In genomic region chr14:31830571-31831369, GRCm38 (mm10) we compare ENCODE assay signal across 8 mouse cellular contexts. TPM values are rescaled to one million over a fixed set of nuclear protein-coding genes. Genes with fewer than 3 reads are reported as not detected.
A peak's percentile ranks its signal among the peaks of the same experiment; 100 is the strongest.
DNase-seq lines count a peak whose midpoint lies in the region; ATAC-seq and TF ChIP-seq lines count a peak whose summit lies in the region.

Gene Ankrd28, minus strand, starts transcription at chr14:31830651.

- intact Hi-C loops in heart, adult 2 months (cut with DNase I) = loop anchor here (2.0 to 5.0 kb wide), 3 partner anchors 33 to 102 kb away; no protein-coding TSS in a partner anchor

- no peak for TF ChIP-seq POLR2A in heart, adult 2 months (IDR thresholded peaks at IDR 0.05; ENCODE audit: insufficient read depth, low read depth, low read length)

- H3K4me3 ChIP-seq in embryonic facial prominence, embryonic 14.5 days (ENCODE audit: low read depth, low read length) = peak within 1 kb of the TSS; percentile 86
- H3K4me3 ChIP-seq in heart, adult 2 months = peak within 1 kb of the TSS; percentile 90
- peak within 1 kb of the TSS; percentile 90 for H3K4me3 ChIP-seq in limb, embryonic 13.5 days
- H3K4me3 ChIP-seq in midbrain, embryonic 16.5 days (ENCODE audit: low read depth, low read length) = peak within 1 kb of the TSS; percentile 90

- peak within 1 kb of the TSS; percentile 88 for H3K27ac ChIP-seq in embryonic facial prominence, embryonic 14.5 days (replicated peaks; ENCODE audit: low read depth, low read length)
- peak within 1 kb of the TSS; percentile 86 for H3K27ac ChIP-seq in heart, adult 2 months
- peak within 1 kb of the TSS; percentile 88 for H3K27ac ChIP-seq in limb, embryonic 13.5 days
- H3K27ac ChIP-seq in midbrain, embryonic 16.5 days (ENCODE audit: low read length) = peak within 1 kb of the TSS; percentile 92

- peak; percentile 99 for ATAC-seq in embryonic facial prominence, embryonic 14.5 days (ENCODE audit: low read depth)
- ATAC-seq in limb, embryonic 13.5 days (ENCODE audit: low FRiP score, low read depth) = peak; percentile 99
- peak; percentile 98 for ATAC-seq in midbrain, embryonic 16.5 days

- H3K4me2 ChIP-seq in embryonic facial prominence, embryonic 14.5 days (ENCODE audit: low read depth, low read length) = peak within 1 kb of the TSS; percentile 89
- H3K4me2 ChIP-seq in limb, embryonic 13.5 days (replicated peaks) = peak within 1 kb of the TSS; percentile 88
- peak within 1 kb of the TSS; percentile 79 for H3K4me2 ChIP-seq in midbrain, embryonic 16.5 days (ENCODE audit: low read length)

- no peaks in the 10 kb centered on the region for H3K79me2 ChIP-seq in heart, adult 2 months (replicated peaks; ENCODE audit: control insufficient read depth, insufficient read depth, low read length)

- 1% methylated on average over 53 of the region's 81 CpGs for WGBS in embryonic facial prominence, embryonic 14.5 days
- under 1% methylated on average over 67 of the region's 81 CpGs for WGBS in heart, adult 2 months
- under 1% methylated on average over 75 of the region's 81 CpGs for WGBS in limb, embryonic 13.5 days
- under 1% methylated on average over 66 of the region's 81 CpGs for WGBS in midbrain, embryonic 16.5 days

- H3K36me3 ChIP-seq in embryonic facial prominence, embryonic 14.5 days (ENCODE audit: control insufficient read depth, insufficient read depth, low read length) = no peaks in the 10 kb centered on the region
- H3K36me3 ChIP-seq in heart, adult 2 months (ENCODE audit: control insufficient read depth, insufficient read depth, low read length) = no peaks in the 10 kb centered on the region
- H3K36me3 ChIP-seq in limb, embryonic 13.5 days = no peaks in the 10 kb centered on the region
- H3K36me3 ChIP-seq in midbrain, embryonic 16.5 days (ENCODE audit: control insufficient read depth, insufficient read depth, low read length) = no peaks in the 10 kb centered on the region

- DNase-seq in 3T3-L1 (ENCODE audit: low read depth, low spot score) = peak; percentile 81
- DNase-seq in adrenal gland, postnatal 4 days (ENCODE audit: low spot score in 2 of 2) = peak; percentile 82 to 87
- DNase-seq in embryonic facial prominence, embryonic 14.5 days (ENCODE audit: low spot score) = peak; percentile 98
- peak; percentile 97 to 98 for DNase-seq in heart, adult 2 months
- peak; percentile 93 for DNase-seq in kidney, adult 8-10 months
- peak; percentile 91 to 96 for DNase-seq in spleen, postnatal 10 days (ENCODE audit: low spot score in 2 of 2)

- no peak for TF ChIP-seq EP300 in heart, adult 2 months (IDR thresholded peaks at IDR 0.05; ENCODE audit: insufficient read depth, low read depth, low read length)

- H3K9me3 ChIP-seq in embryonic facial prominence, embryonic 14.5 days (ENCODE audit: control insufficient read depth, low read length) = no peaks in the 10 kb centered on the region
- no peaks in the 10 kb centered on the region for H3K9me3 ChIP-seq in limb, embryonic 13.5 days
- no peaks in the 10 kb centered on the region for H3K9me3 ChIP-seq in midbrain, embryonic 16.5 days (replicated peaks; ENCODE audit: control insufficient read depth, low read length, poor library complexity, severe bottlenecking)

- H3K4me1 ChIP-seq in embryonic facial prominence, embryonic 14.5 days (ENCODE audit: control insufficient read depth, insufficient read depth, low read length) = 0 out of 2 replicates have a peak, but pooled peaks cover 3% of the 10 kb centered on the region
- H3K4me1 ChIP-seq in heart, adult 2 months (ENCODE audit: control insufficient read depth, insufficient read depth, low read length) = peaks cover 2% of the 10 kb centered on the region
- H3K4me1 ChIP-seq in limb, embryonic 13.5 days = peaks cover 4% of the 10 kb centered on the region
- peaks cover 14% of the 10 kb centered on the region for H3K4me1 ChIP-seq in midbrain, embryonic 16.5 days (ENCODE audit: control insufficient read depth, insufficient read depth, low read length)

- no peaks in the 10 kb centered on the region for H3K27me3 ChIP-seq in embryonic facial prominence, embryonic 14.5 days (replicated peaks; ENCODE audit: control insufficient read depth, insufficient read depth, low read length)
- no peaks in the 10 kb centered on the region for H3K27me3 ChIP-seq in heart, adult 2 months (ENCODE audit: control insufficient read depth, insufficient read depth, low read length)
- H3K27me3 ChIP-seq in limb, embryonic 13.5 days = no peaks in the 10 kb centered on the region
- no peaks in the 10 kb centered on the region for H3K27me3 ChIP-seq in midbrain, embryonic 16.5 days (ENCODE audit: control insufficient read depth, insufficient read depth, low read depth, low read length)

- TF ChIP-seq CTCF in heart, adult 2 months (IDR thresholded peaks at IDR 0.05) = no peak

- peak within 1 kb of the TSS; percentile 83 for H3K9ac ChIP-seq in embryonic facial prominence, embryonic 14.5 days (ENCODE audit: low read depth, low read length)
- H3K9ac ChIP-seq in heart, adult 2 months (ENCODE audit: low read depth, low read length) = peak within 1 kb of the TSS; percentile 75
- peak within 1 kb of the TSS; percentile 88 for H3K9ac ChIP-seq in limb, embryonic 13.5 days
- H3K9ac ChIP-seq in midbrain, embryonic 16.5 days (ENCODE audit: low read depth, low read length) = peak within 1 kb of the TSS; percentile 86

RNA-seq across cellular contexts. Expression of gene Ankrd28, which starts in this region (rescaled TPM):
- total RNA-seq in adrenal gland, postnatal 4 days (2021) = 10 to 100 TPM; 38.1 to 47.9 TPM
- polyA plus RNA-seq in embryonic facial prominence, embryonic 14.5 days (2014; fragmentation: Nextera tagmentation; extraction: Ambion mirVana) = 11.9 and 13.2 TPM in 2 replicates
- 10 to 100 TPM; 22.1 to 27.7 TPM for total RNA-seq in heart, adult 2 months (2021)
- polyA plus RNA-seq in heart, adult 2 months (2012; rRNA removed) = 6.6 and 17.4 TPM in 2 replicates
- polyA plus RNA-seq in limb, embryonic 13.5 days (2015; fragmentation: Nextera tagmentation; extraction: Ambion mirVana) = 8.0 and 9.6 TPM in 2 replicates
- polyA plus RNA-seq in midbrain, embryonic 16.5 days (2015; fragmentation: Nextera tagmentation; extraction: Ambion mirVana) = 9.4 and 10.1 TPM in 2 replicates

Comparison
In these comparisons a context has a peak if more than half of its experiments do, and no peak if none do; other contexts are left out.
1. Peak in every context shown above with its lines: DNase-seq, ATAC-seq, H3K4me3 ChIP-seq and H3K27ac ChIP-seq.